Mouse (Mus musculus) limb, embryonic 15.5 days (tissue): ENCODE results near the gene Hspa12a. TPM values are rescaled to one million over a fixed set of nuclear protein-coding genes. Genes with fewer than 3 reads are reported as not detected.

ENCODE experiments used
- ATAC-seq: fragments of 200-750 bp; cut with Nextera tagmentation; 2 replicates; pipeline ENCODE4 v1.8.0; 2017; ENCODE audit warnings: low read depth, moderate TSS enrichment; ENCODE audit not compliant: insufficient number of reproducible peaks, low FRiP score, low TSS enrichment
- H3K27ac ChIP-seq: fragments of 300-500 bp; sonication (generic); 2 replicates; pipeline ENCODE4 v1.5.1; 2015; ENCODE audit warnings: moderate library complexity, mild to moderate bottlenecking, inconsistent platforms
- H3K27me3 ChIP-seq: fragments of 300-500 bp; sonication (generic); 2 replicates; pipeline ENCODE4 v1.6.1; 2015; ENCODE audit warnings: inconsistent platforms
- H3K36me3 ChIP-seq: fragments of 300-500 bp; sonication (generic); 2 replicates; pipeline ENCODE4 v1.6.1; 2015; ENCODE audit warnings: inconsistent platforms
- H3K4me1 ChIP-seq: fragments of 300-500 bp; sonication (generic); 2 replicates; pipeline ENCODE4 v1.6.1; 2015; ENCODE audit warnings: inconsistent platforms
- H3K4me2 ChIP-seq: fragments of 300-500 bp; sonication (generic); 2 replicates; pipeline ENCODE4 v1.6.1; 2015; ENCODE audit warnings: mild to moderate bottlenecking, inconsistent platforms
- H3K4me3 ChIP-seq: fragments of 300-500 bp; sonication (generic); 2 replicates; pipeline ENCODE4 v1.5.1; 2015; ENCODE audit warnings: mild to moderate bottlenecking, inconsistent platforms
- H3K9ac ChIP-seq: fragments of 300-500 bp; sonication (generic); 2 replicates; pipeline ENCODE4 v1.6.1; 2015; ENCODE audit warnings: inconsistent platforms
- H3K9me3 ChIP-seq: fragments of 300-500 bp; sonication (generic); 2 replicates; pipeline ENCODE4 v1.6.1; 2016; ENCODE audit warnings: inconsistent platforms
- WGBS: fragments of 180-500 bp; shearing (Covaris S2); methylation state at CpG from one replicate; pipeline ENCODE4 v1.1.7; 2015; 5-methylcytosine and 5-hydroxymethylcytosine counted together
- polyA plus RNA-seq: library from polyadenylated mRNA; unstranded; fragments of >200 nt; fragmentation: Nextera tagmentation; extraction: Ambion mirVana; gene quantifications from 2 replicates; pipeline ENCODE4 v1.2.1, GENCODE M21; 2015

The Hspa12a gene
- polyA plus RNA-seq, 1 experiment from 2014 or later: 3.4 TPM

DNA sequence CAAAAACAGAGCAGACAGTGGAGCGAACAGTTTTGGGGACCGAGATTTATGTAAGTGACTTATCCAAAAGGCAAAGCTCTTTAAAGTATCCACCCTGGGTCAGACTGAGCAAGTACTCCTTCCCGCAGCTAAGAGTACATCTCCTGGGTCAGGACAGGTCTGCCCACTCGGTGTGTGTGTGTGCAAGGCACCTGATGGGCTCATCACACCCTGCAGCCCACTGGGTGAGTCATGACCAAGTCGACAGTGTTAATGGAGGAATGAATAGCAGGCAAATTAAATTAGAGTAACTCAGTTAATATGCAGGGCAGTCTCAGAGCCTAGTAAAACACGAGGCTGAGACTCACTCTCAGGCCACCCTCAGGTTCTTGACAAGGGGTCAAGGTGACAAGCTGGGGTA is 134.6 kb downstream of the Hspa12a start:
- no peaks in the 10 kb centered on the region for H3K27me3 ChIP-seq
- H3K4me1 ChIP-seq: no peaks in the 10 kb centered on the region
- H3K4me2 ChIP-seq: no peak overlapping the region
- no peaks in the 10 kb centered on the region for H3K9me3 ChIP-seq
- H3K9ac ChIP-seq: no peak overlapping the region
- WGBS: 76% methylated on average over 6 of the region's 6 CpGs
- H3K27ac ChIP-seq: no peak overlapping the region
- ATAC-seq: no peak
- no peaks in the 10 kb centered on the region for H3K36me3 ChIP-seq
- no peak overlapping the region for H3K4me3 ChIP-seq

DNA sequence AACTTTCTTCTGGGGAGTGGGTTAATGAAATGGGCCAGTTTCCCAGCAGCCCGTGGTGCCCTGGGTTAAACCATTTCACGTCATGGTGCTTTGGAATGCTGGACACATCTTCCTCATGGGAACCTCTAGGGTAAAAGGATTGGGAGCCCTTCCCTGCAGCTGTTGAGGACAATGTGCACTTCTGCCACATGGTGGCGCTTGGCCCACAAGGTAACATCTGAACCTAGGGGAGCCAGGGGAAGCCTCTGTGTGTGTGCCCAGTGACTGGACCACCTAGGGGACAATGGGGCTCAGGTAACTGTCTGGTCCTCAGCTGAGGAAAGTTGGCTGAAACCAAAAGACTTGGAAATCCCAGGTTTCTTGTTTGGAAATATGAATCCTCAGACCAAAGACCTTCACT is 137.1 kb downstream of the Hspa12a start:
- no peaks in the 10 kb centered on the region for H3K36me3 ChIP-seq
- H3K4me3 ChIP-seq: no peak overlapping the region
- no peak overlapping the region for H3K27ac ChIP-seq
- H3K9me3 ChIP-seq: no peaks in the 10 kb centered on the region
- H3K4me2 ChIP-seq: no peak overlapping the region
- no peaks in the 10 kb centered on the region for H3K27me3 ChIP-seq
- H3K4me1 ChIP-seq: no peaks in the 10 kb centered on the region
- H3K9ac ChIP-seq: no peak overlapping the region
- WGBS: 3% methylated on average over 3 of the region's 3 CpGs
- no peak for ATAC-seq

DNA sequence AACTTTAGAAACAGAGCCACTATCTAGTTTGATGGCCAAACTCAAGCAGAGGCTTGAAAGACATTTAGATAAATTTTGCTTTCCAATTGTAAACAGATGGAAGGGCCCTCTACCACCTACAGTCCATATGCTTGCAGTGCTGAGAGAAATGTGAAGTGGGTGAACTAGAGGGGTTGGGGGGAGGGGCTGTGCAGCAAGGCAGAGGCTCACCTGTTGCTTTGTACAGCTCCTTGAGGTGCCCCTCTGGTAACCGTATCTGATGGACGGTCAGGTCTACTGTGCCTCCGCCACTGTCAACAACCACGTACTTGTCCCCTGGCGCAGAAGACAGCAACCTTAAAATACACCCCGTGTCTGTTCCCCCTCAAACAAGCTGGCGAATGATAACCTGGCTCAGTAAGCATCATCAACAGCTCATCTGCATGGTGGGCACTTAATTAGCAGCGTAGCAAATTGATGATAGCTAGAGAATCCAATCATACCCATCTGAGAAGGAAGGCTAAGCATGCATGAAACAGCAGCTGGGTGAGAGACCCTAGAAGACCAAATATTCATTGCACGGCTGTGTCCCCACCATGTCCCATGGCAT is 138.2 kb downstream of the Hspa12a start:
- Histone ChIP-seq H3K27ac (no peak overlapping the region), H3K9ac (no peak overlapping the region), H3K4me1 (no peaks in the 10 kb centered on the region), H3K27me3 (no peaks in the 10 kb centered on the region), H3K4me3 (no peak overlapping the region), H3K9me3 (no peaks in the 10 kb centered on the region), H3K36me3 (no peaks in the 10 kb centered on the region), H3K4me2 (no peak overlapping the region)
- 88% methylated on average over 9 of the region's 9 CpGs for WGBS
- ATAC-seq: no peak

DNA sequence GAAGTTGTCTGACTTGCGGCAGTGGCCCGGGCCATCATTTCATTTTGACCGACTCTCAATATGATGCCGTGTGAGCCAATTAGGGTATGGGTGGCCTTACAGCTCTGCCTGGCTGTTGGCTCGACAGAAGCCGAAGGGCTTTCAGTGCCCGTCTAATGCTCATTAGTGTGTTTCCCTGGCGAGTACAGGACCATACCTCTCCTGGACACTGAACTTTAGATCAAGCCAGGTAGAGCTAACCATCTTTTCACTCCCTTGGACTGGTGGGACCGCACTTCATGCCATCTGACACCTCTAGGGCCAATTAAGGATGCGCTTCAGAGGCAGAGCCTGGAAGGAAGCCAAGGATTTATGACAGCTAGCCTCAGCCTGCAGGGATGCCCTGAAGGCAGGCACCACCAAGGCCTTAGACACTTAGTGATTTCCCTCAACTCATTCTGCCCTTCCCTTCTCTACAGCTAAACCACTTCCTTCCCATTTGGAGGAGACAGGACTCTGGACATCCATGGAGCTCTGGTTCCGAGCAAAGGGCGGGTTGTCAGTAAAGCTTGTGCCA is 148.3 kb downstream of the Hspa12a start:
- Histone ChIP-seq H3K4me2 (no peak overlapping the region), H3K27me3 (no peaks in the 10 kb centered on the region), H3K36me3 (0 out of 2 replicates have a peak, but pooled peaks cover 9% of the 10 kb centered on the region), H3K9me3 (no peaks in the 10 kb centered on the region), H3K9ac (no peak overlapping the region), H3K4me3 (no peak overlapping the region), H3K4me1 (no peaks in the 10 kb centered on the region), H3K27ac (no peak overlapping the region)
- WGBS: 58% methylated on average over 12 of the region's 12 CpGs
- ATAC-seq: no peak

DNA sequence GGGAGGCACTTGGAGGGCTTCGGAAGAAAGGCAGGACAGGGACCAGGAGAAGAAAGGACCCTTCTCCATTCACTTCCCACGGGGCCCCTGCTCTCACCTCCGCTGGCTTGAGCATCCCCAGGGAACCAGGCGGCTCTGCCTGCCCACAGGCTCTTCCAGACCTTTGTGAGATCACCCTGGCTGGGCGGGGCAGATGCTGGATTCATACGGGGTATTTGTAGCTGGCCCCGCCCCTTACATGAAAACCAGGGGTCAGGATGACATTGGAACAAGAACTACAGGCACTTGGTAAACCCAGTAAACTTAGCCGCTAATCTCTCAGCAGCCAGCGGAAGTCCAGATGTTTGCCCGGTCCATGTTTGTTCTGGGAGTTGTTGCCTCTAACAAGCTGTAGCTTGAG is 149.2 kb downstream of the Hspa12a start, which contains the start of gene 1700019N19Rik:
1700019N19Rik (minus strand) TSS at position 178 of the 400 bp plus-strand sequence.
- WGBS: 45% methylated on average over 10 of the region's 10 CpGs

DNA sequence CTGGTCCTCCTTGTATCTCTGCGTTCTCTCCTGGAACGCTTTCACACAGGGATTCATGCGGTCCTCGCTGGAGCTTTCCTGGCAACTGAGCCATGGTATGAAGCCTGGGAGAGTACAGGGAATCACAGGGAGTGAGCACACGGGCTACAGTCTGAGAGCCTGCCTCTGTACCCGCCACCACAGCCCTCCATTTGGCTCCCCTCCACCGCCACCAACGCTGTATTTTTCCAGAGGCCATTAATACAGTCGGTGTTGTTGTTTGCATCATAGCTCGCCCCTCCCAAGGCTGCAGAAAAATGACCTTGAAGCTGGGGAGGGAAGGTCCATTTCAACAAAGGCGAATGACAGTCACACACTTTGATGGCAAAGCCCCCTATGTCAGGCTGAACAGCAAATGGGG is 154.3 kb downstream of the Hspa12a start:
- Histone ChIP-seq H3K4me3 (no peak overlapping the region), H3K27ac (no peak overlapping the region), H3K27me3 (no peaks in the 10 kb centered on the region), H3K9me3 (no peaks in the 10 kb centered on the region), H3K4me1 (no peaks in the 10 kb centered on the region), H3K9ac (no peak overlapping the region), H3K4me2 (no peak overlapping the region), H3K36me3 (no peaks in the 10 kb centered on the region)
- WGBS: 63% methylated on average over 11 of the region's 11 CpGs
- ATAC-seq: no peak

More for the DNA sequence above, 149.2 kb downstream of the Hspa12a start, which contains the start of gene 1700019N19Rik:
- Histone ChIP-seq H3K4me3 (no peak within 1 kb of the TSS), H3K4me1 (no peaks in the 10 kb centered on the region), H3K27ac (no peak within 1 kb of the TSS), H3K27me3 (no peaks in the 10 kb centered on the region), H3K9ac (no peak within 1 kb of the TSS), H3K36me3 (0 out of 2 replicates have a peak, but pooled peaks cover 5% of the 10 kb centered on the region), H3K9me3 (no peaks in the 10 kb centered on the region), H3K4me2 (no peak within 1 kb of the TSS)
- ATAC-seq: no peak

DNA sequence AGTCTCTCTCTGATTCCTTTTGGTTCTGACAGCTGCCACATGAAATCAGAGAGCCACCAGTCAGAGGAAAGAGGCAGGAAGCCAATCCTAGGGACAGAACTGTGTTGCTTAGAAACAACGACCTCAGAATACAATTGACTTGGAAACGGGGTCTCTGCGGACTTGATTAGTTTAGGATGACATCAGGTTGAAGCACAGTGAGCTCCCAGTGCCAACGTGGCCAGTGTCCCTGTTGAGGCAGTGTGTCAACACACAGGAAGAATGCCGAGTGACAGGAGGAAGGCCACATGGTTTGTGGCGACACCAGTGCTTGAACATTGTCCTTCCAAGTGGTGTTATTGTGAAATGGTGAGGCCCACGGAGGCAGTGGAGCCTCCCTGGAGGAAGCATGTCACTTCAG is 159.5 kb downstream of the Hspa12a start:
- no peak overlapping the region for H3K27ac ChIP-seq
- H3K27me3 ChIP-seq: no peaks in the 10 kb centered on the region
- ATAC-seq: no peak
- no peak overlapping the region for H3K9ac ChIP-seq
- no peaks in the 10 kb centered on the region for H3K4me1 ChIP-seq
- no peak overlapping the region for H3K4me3 ChIP-seq
- H3K36me3 ChIP-seq: no peaks in the 10 kb centered on the region
- H3K4me2 ChIP-seq: no peak overlapping the region
- 60% methylated on average over 7 of the region's 7 CpGs for WGBS
- H3K9me3 ChIP-seq: no peaks in the 10 kb centered on the region

DNA sequence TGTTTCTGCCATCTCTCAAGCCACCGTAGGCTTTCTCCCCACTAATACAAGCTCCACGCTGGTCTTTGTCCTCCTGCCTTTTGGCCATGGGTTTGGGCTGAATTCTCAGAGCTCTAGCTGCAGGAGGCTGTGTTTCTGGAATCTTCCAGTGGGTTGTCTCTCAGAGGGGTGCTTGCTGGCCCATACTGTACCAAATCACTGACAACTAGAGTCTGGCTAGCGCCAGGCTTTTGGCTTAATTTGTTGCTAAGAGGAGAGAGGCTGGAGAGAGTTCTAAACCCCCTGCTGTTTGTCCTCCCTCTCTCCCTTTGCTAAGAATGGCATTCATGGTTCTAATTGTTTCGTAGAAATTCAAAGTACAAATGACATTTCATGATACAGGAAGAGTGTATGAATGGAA is 161.9 kb downstream of the Hspa12a start:
- H3K27ac ChIP-seq: no peak overlapping the region
- no peaks in the 10 kb centered on the region for H3K4me1 ChIP-seq
- H3K4me2 ChIP-seq: no peak overlapping the region
- ATAC-seq: no peak
- H3K9ac ChIP-seq: no peak overlapping the region
- WGBS: 64% methylated on average over 4 of the region's 4 CpGs
- no peaks in the 10 kb centered on the region for H3K9me3 ChIP-seq
- no peak overlapping the region for H3K4me3 ChIP-seq
- no peaks in the 10 kb centered on the region for H3K27me3 ChIP-seq
- no peaks in the 10 kb centered on the region for H3K36me3 ChIP-seq

DNA sequence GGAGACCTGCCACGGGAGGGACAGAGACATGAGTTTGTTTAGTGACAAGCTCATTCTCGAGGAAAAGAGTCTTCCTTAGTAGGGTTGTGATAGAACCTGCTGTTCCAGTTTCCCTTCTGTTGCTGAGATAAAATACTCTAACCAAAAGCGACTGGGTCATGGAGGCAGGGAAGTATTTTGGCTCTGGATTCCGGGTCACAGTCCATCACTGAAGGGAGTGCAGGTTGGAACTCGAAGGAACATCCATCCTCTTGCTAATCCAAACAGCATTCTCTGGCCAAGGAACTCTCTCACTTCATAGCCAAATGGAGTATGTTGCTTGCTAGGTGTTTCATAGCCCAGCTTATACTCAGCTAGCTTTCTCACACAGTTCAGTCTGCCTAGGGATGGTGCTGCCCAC is 167.0 kb downstream of the Hspa12a start:
- no peak for ATAC-seq
- 73% methylated on average over 5 of the region's 5 CpGs for WGBS
- Histone ChIP-seq H3K36me3 (no peaks in the 10 kb centered on the region), H3K4me3 (no peak overlapping the region), H3K27me3 (no peaks in the 10 kb centered on the region), H3K27ac (no peak overlapping the region), H3K9ac (no peak overlapping the region), H3K4me2 (no peak overlapping the region), H3K4me1 (no peaks in the 10 kb centered on the region), H3K9me3 (no peaks in the 10 kb centered on the region)

DNA sequence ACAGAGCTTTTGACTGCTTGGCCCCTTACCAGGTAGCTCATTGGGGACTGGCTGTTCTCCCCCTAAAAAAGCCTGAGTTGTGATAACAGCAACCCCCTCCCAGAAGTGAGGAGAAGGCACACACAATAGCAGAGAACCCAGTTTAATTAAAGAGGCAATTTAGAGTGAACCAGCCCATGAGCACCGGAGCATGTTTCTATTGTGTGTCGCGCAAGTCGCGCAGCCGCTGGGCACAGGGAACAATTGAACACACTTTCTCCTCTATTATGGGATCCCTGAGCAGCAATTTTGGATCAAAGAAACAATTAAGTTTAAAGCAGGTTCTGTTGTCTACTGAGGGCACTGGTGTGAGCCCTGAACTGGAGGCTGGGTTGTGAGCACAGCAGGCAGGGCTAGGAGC is 176.1 kb downstream of the Hspa12a start:
- no peaks in the 10 kb centered on the region for H3K36me3 ChIP-seq
- no peak for ATAC-seq
- H3K27me3 ChIP-seq: no peaks in the 10 kb centered on the region
- H3K4me2 ChIP-seq: no peak overlapping the region
- WGBS: 81% methylated on average over 6 of the region's 6 CpGs
- H3K4me1 ChIP-seq: peaks cover 9% of the 10 kb centered on the region
- H3K9me3 ChIP-seq: no peaks in the 10 kb centered on the region
- H3K9ac ChIP-seq: no peak overlapping the region
- no peak overlapping the region for H3K27ac ChIP-seq
- H3K4me3 ChIP-seq: no peak overlapping the region

DNA sequence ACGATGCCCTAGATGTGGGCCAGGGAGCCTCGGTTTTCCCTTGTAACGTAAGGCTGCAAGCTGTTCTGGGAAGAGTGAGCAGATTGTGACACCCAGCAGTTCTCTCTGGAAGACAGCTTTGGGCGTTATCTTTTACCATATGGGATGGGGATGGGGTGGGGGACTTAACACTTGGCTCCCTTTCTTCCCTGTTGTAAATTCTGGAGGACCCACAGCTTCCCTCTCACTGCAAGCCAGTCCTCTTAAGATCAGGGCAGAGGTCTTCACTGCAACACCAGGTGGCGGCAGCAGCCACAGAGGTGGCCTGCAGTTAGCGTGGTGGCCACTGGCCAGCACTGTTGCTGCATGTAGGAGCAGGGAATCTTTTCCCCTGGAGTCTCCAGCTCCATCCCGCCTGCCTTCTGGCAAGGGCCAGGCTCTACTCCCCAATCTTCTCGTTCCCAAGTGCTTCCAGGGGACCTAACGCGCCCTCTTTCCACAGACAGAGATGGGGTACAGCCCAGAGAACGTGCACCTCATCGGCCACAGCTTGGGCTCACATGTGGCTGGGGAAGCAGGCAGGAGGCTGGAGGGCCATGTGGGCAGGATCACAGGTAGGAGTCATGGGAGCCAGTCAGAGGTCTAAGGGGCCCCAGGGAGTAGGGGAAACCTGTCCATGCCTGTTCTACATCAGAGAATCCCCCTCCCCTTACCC is 180.5 kb downstream of the Hspa12a start:
- Histone ChIP-seq H3K4me2 (no peak overlapping the region), H3K9me3 (no peaks in the 10 kb centered on the region), H3K36me3 (no peaks in the 10 kb centered on the region), H3K9ac (no peak overlapping the region), H3K27me3 (no peaks in the 10 kb centered on the region), H3K4me3 (no peak overlapping the region), H3K27ac (no peak overlapping the region), H3K4me1 (peaks cover 9% of the 10 kb centered on the region)
- WGBS: 9% methylated on average over 12 of the region's 12 CpGs
- peak; percentile 42; the same call in 1 of the 2 replicates for ATAC-seq

DNA sequence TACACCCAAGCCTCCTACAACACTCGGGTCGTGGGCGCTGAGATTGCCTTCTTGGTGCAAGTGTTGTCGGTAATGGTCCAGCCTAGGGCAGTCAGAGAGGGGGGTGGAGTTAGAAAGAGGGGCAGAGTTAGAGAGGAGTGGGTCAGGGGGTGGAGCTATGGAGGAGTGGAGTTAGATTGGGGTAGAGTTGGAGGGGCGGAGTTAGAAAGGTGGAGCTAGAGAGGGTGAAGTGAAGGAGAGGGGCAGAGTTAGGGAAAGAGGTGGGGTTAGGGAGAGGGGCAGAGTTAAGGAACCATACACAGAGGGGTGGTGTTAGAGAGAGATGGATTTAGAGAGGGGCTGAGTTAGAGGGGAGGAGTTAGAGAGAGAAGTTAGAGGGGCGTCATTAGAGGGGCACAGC is 181.1 kb downstream of the Hspa12a start:
- no peak overlapping the region for H3K27ac ChIP-seq
- WGBS: 27% methylated on average over 6 of the region's 6 CpGs
- H3K9me3 ChIP-seq: no peaks in the 10 kb centered on the region
- 0 out of 2 replicates have a peak, but pooled peaks have one; percentile 10 for ATAC-seq
- H3K4me2 ChIP-seq: no peak overlapping the region
- H3K9ac ChIP-seq: no peak overlapping the region
- no peaks in the 10 kb centered on the region for H3K36me3 ChIP-seq
- H3K4me3 ChIP-seq: no peak overlapping the region
- peaks cover 9% of the 10 kb centered on the region for H3K4me1 ChIP-seq
- no peaks in the 10 kb centered on the region for H3K27me3 ChIP-seq
